Mouse (Mus musculus) MEL (cell line): Measurements from ENCODE around the gene Grap. TPM values are rescaled to one million over a fixed set of nuclear protein-coding genes. Genes with fewer than 3 reads are reported as not detected.

ENCODE experiments used
- DNase-seq: peaks from one replicate; pipeline ENCODE4 v3.0.0; 2011; ENCODE audit warnings: low read depth, low spot score
- H3K27ac ChIP-seq: 2 replicates; pipeline ENCODE4 v1.5.1; 2012; ENCODE audit warnings: low read depth, mild to moderate bottlenecking, control low read depth, low read length, moderate library complexity; ENCODE audit not compliant: control insufficient read depth
- H3K27me3 ChIP-seq, 2 experiments: fragments of 150-350 bp in 1 of 2; sonication (generic) in 1 of 2; 2 replicates each; pipeline ENCODE4 v1.6.1; 2012; ENCODE audit warnings: low read length in 2 of 2, mild to moderate bottlenecking in 2 of 2, improper control_type of control experiment in 1 of 2, moderate library complexity in 1 of 2; ENCODE audit not compliant: insufficient read depth in 2 of 2, control insufficient read depth in 1 of 2
- H3K36me3 ChIP-seq, 2 experiments: 2 replicates each; pipeline ENCODE4 v1.6.1; 2012 to 2014; ENCODE audit warnings: low read length in 2 of 2, improper control_type of control experiment in 1 of 2, inconsistent platforms in 1 of 2, mild to moderate bottlenecking in 1 of 2; ENCODE audit not compliant: insufficient read depth in 2 of 2, control insufficient read depth in 1 of 2
- H3K4me1 ChIP-seq, 2 experiments: fragments of 150-350 bp in 1 of 2; sonication (generic) in 1 of 2; 2 replicates each; pipeline ENCODE4 v1.6.1; 2012; ENCODE audit warnings: low read length in 2 of 2, improper control_type of control experiment in 1 of 2, mild to moderate bottlenecking in 1 of 2; ENCODE audit not compliant: insufficient read depth in 2 of 2, control insufficient read depth in 1 of 2
- H3K4me3 ChIP-seq, 2 experiments: fragments of 150-350 bp in 1 of 2; sonication (generic) in 1 of 2; 2 replicates each; pipeline ENCODE4 v1.5.1; 2012; ENCODE audit warnings: low read depth in 2 of 2, low read length in 2 of 2, mild to moderate bottlenecking in 2 of 2, moderate library complexity in 2 of 2, control low read depth in 1 of 2, improper control_type of control experiment in 1 of 2; ENCODE audit not compliant: control insufficient read depth in 1 of 2, insufficient read depth in 1 of 2
- H3K79me2 ChIP-seq: 2 replicates; pipeline ENCODE4 v1.6.1; 2012; ENCODE audit warnings: mild to moderate bottlenecking, low read length, moderate library complexity; ENCODE audit not compliant: control insufficient read depth, poor library complexity, insufficient read depth
- H3K9ac ChIP-seq: 2 replicates; pipeline ENCODE4 v1.6.1; 2012; ENCODE audit warnings: low read depth, mild to moderate bottlenecking, control low read depth, low read length, moderate library complexity; ENCODE audit not compliant: control insufficient read depth, poor library complexity, severe bottlenecking
- H3K9me3 ChIP-seq: fragments of 150-350 bp; sonication (generic); replicated peaks from 2 replicates; pipeline ENCODE4 v1.6.1; 2012; ENCODE audit warnings: mild to moderate bottlenecking, low read length, improper control_type of control experiment, moderate library complexity; ENCODE audit not compliant: insufficient read depth
- BHLHE40 ChIP-seq: IDR thresholded peaks from 2 replicates; pipeline ENCODE4 v1.6.1; 2012; ENCODE audit warnings: low read depth, mild to moderate bottlenecking, inconsistent platforms, low read length, improper control_type of control experiment, borderline replicate concordance
- CHD1 ChIP-seq: IDR thresholded peaks from 2 replicates; pipeline ENCODE4 v1.6.1; 2012; ENCODE audit warnings: low read depth, mild to moderate bottlenecking, inconsistent platforms, low read length, improper control_type of control experiment
- CTCF ChIP-seq, 3 experiments: IDR thresholded peaks in 2 of 3; conservative IDR thresholded peaks in 1 of 3; 2 replicates each; pipeline ENCODE4 v1.5.1; 2011 to 2012; ENCODE audit warnings: low read length in 3 of 3, low read depth in 2 of 3, mild to moderate bottlenecking in 2 of 3, improper control_type of control experiment in 1 of 3, inconsistent platforms in 1 of 3, mixed read lengths in 1 of 3, moderate library complexity in 1 of 3; ENCODE audit not compliant: control insufficient read depth in 1 of 3, insufficient read depth in 1 of 3, poor library complexity in 1 of 3, severe bottlenecking in 1 of 3
- ELF1 ChIP-seq: IDR thresholded peaks from 2 replicates; pipeline ENCODE4 v1.6.1; 2014; ENCODE audit warnings: low read depth, mild to moderate bottlenecking, inconsistent platforms, low read length, improper control_type of control experiment, moderate library complexity
- EP300 ChIP-seq, 2 experiments: IDR thresholded peaks; 2 replicates each; pipeline ENCODE4 v1.6.1; 2011; ENCODE audit warnings: improper control_type of control experiment in 2 of 2, low read length in 2 of 2, low read depth in 1 of 2, mild to moderate bottlenecking in 1 of 2
- HCFC1 ChIP-seq: IDR thresholded peaks from 2 replicates; pipeline ENCODE4 v1.6.1; 2012; ENCODE audit warnings: low read depth, mild to moderate bottlenecking, inconsistent platforms, low read length, improper control_type of control experiment, moderate library complexity
- KAT2A ChIP-seq: conservative IDR thresholded peaks from 2 replicates; pipeline ENCODE4 v1.6.1; 2012; ENCODE audit warnings: low read depth, low read length, improper control_type of control experiment, inconsistent platforms
- MEF2A ChIP-seq: IDR thresholded peaks from 2 replicates; pipeline ENCODE4 v1.6.1; 2014; ENCODE audit warnings: low read depth, mild to moderate bottlenecking, inconsistent platforms, low read length, improper control_type of control experiment; ENCODE audit not compliant: poor library complexity, insufficient replicate concordance, severe bottlenecking; ENCODE audit errors: extremely low read depth
- MXI1 ChIP-seq: IDR thresholded peaks from 2 replicates; pipeline ENCODE4 v1.6.1; 2011; ENCODE audit warnings: mild to moderate bottlenecking, low read depth, low read length, improper control_type of control experiment
- MYB ChIP-seq: IDR thresholded peaks from 2 replicates; pipeline ENCODE4 v1.6.1; 2011; ENCODE audit warnings: mild to moderate bottlenecking, low read depth, low read length, improper control_type of control experiment
- MYC ChIP-seq: IDR thresholded peaks from 2 replicates; pipeline ENCODE4 v1.6.1; 2011; ENCODE audit warnings: low read depth, mild to moderate bottlenecking, low read length, improper control_type of control experiment, moderate library complexity
- NELFE ChIP-seq: IDR thresholded peaks from 2 replicates; pipeline ENCODE4 v1.6.1; 2011; ENCODE audit warnings: low read depth, low read length, improper control_type of control experiment
- NRF1 ChIP-seq: IDR thresholded peaks from 2 replicates; pipeline ENCODE4 v1.6.1; 2014; ENCODE audit warnings: low read depth, mild to moderate bottlenecking, inconsistent platforms, low read length, improper control_type of control experiment, moderate library complexity; ENCODE audit not compliant: poor library complexity, insufficient read depth, severe bottlenecking
- POLR2A ChIP-seq, 2 experiments: IDR thresholded peaks; 2 replicates each; pipeline ENCODE4 v1.6.1; 2011 to 2012; ENCODE audit warnings: low read length in 2 of 2, mild to moderate bottlenecking in 2 of 2, control low read depth in 1 of 2, improper control_type of control experiment in 1 of 2, low read depth in 1 of 2, moderate library complexity in 1 of 2; ENCODE audit not compliant: control insufficient read depth in 1 of 2, insufficient read depth in 1 of 2, poor library complexity in 1 of 2
- RAD21 ChIP-seq: IDR thresholded peaks from 2 replicates; pipeline ENCODE4 v1.6.1; 2011; ENCODE audit warnings: mild to moderate bottlenecking, low read depth, low read length, improper control_type of control experiment
- SIN3A ChIP-seq: IDR thresholded peaks from 2 replicates; pipeline ENCODE4 v1.6.1; 2012; ENCODE audit warnings: low read length, improper control_type of control experiment, inconsistent platforms
- SMC3 ChIP-seq: IDR thresholded peaks from 2 replicates; pipeline ENCODE4 v1.6.1; 2011; ENCODE audit warnings: low read depth, low read length, improper control_type of control experiment
- TAL1 ChIP-seq: IDR thresholded peaks from 2 replicates; pipeline ENCODE4 v1.6.1; 2012; ENCODE audit warnings: mild to moderate bottlenecking, inconsistent platforms, low read length, moderate library complexity, mixed read lengths
- TCF12 ChIP-seq: IDR thresholded peaks from 2 replicates; pipeline ENCODE4 v1.6.1; 2014; ENCODE audit warnings: low read depth, mild to moderate bottlenecking, inconsistent platforms, low read length, improper control_type of control experiment, moderate library complexity
- USF1 ChIP-seq: IDR thresholded peaks from 2 replicates; pipeline ENCODE4 v1.6.1; 2014; ENCODE audit warnings: low read depth, mild to moderate bottlenecking, inconsistent platforms, low read length, improper control_type of control experiment, moderate library complexity
- ZKSCAN1 ChIP-seq: IDR thresholded peaks from 2 replicates; pipeline ENCODE4 v1.6.1; 2012; ENCODE audit warnings: low read depth, mild to moderate bottlenecking, inconsistent platforms, low read length, improper control_type of control experiment, moderate library complexity
- ZMIZ1 ChIP-seq: IDR thresholded peaks from 2 replicates; pipeline ENCODE4 v1.6.1; 2012; ENCODE audit warnings: low read depth, mild to moderate bottlenecking, inconsistent platforms, low read length, improper control_type of control experiment, moderate library complexity
- ZNF384 ChIP-seq: IDR thresholded peaks from 2 replicates; pipeline ENCODE4 v1.6.1; 2012; ENCODE audit warnings: low read depth, mild to moderate bottlenecking, inconsistent platforms, low read length, improper control_type of control experiment
- polyA plus RNA-seq, 2 experiments: library from polyadenylated mRNA; stranded (reverse) in 1 of 2; unstranded in 1 of 2; fragments of >175 nt in 1 of 2; fragments of >200 nt in 1 of 2; gene quantifications; 2 replicates each; pipeline versions ENCODE4 v1.2.1 to v1.2.4; 2012; ENCODE audit warnings: low replicate concordance in 2 of 2, low read depth in 1 of 2; ENCODE audit not compliant: insufficient read length in 2 of 2, insufficient read depth in 1 of 2, missing spikeins in 1 of 2
- total RNA-seq: library from RNA; depleted of rRNA; stranded (reverse); fragments of 300-350 nt; gene quantifications from 2 replicates; pipeline ENCODE4 v1.2.3, GENCODE M21; 2012

Gene Grap
- total and polyA plus RNA-seq, 3 experiments = 1.8 to 2.3 TPM; not detected in 1

DNA sequence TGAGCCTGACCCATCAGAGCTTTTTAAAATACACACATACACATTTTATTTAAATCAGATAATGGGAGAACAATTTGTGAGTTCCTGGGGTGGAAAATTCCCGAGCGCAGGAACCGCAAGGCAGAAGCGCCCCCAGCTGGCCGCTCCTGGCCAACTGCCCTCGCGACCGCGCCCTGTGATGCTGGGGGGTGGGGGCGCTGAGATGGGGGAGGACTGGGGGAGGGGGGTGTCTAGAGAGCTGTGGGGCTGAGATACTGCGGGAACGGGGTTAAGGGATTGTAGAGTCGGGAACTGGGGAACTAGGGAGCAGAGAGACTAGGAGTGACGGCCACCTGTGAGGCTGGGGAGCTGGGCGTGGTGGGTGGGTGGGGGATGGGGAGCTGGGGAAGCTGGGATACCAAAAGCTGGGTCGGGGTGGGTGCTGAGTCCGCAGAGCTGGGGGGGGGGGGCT, 33.2 kb upstream of the Grap start (continued):
- TF ChIP-seq BHLHE40 = no peak
- TF ChIP-seq ELF1 = no peak
- TF ChIP-seq SIN3A = no peak

DNA sequence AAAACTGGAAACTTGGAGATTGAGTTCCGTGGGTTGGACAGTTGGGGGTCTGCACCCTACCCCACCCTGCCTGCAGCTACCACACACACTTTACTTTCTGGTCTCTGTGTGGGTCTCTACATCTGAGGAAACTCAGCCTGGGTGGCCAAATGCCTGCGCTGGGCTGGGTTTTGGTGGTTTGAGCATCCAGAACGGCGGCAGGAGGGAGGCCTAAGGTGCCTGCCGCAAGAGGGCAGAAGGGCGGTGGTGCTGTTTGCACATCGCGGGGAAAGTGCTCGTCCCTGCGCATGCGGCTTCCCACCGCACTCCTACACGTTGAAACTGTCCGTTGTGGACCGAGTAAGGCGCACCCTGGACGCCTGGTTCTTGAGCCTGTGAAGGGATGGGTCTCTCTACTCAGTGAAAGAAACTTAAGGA, 32.8 kb upstream of the Grap start:
- no peak overlapping the region; the same call in 1 of the 2 replicates for H3K27ac ChIP-seq
- no peaks in the 10 kb centered on the region; a peak in 1 of 4 replicates for H3K27me3 ChIP-seq
- peak; percentile 79 for DNase-seq
- H3K4me3 ChIP-seq = peak overlapping the region; percentile 44 to 47
- no peak for TF ChIP-seq USF1
- peak; percentile 52 for TF ChIP-seq SMC3
- no peak for TF ChIP-seq TCF12
- TF ChIP-seq BHLHE40 = no peak
- no peak for TF ChIP-seq EP300 (IDR thresholded peaks at IDR 0.05; ENCODE audit: low read depth in 1 of 2, low read length in 2 of 2)
- peak in 1 of 2 experiments; percentile 59; a peak in 2 of 4 replicates for TF ChIP-seq POLR2A (IDR thresholded peaks at IDR 0.05; ENCODE audit: control insufficient read depth in 1 of 2, insufficient read depth in 1 of 2, low read depth in 1 of 2, low read length in 2 of 2, poor library complexity in 1 of 2)
- peak; percentile 77 for TF ChIP-seq NRF1
- TF ChIP-seq KAT2A = no peak
- TF ChIP-seq ELF1 = no peak
- peak; percentile 7 for TF ChIP-seq RAD21
- no peak for TF ChIP-seq TAL1
- TF ChIP-seq CTCF (IDR thresholded peaks at IDR 0.05 in 2 of 3, conservative IDR thresholded peaks at IDR 0.05 in 1 of 3; ENCODE audit: control insufficient read depth in 1 of 3, insufficient read depth in 1 of 3, low read depth in 2 of 3, low read length in 3 of 3, poor library complexity in 1 of 3, severe bottlenecking in 1 of 3) = peak; percentile 48 to 78 (median 76)
- TF ChIP-seq MYC = no peak
- peak; percentile 38; the same call in 1 of the 2 replicates for TF ChIP-seq MXI1
- TF ChIP-seq MEF2A = no peak
- no peak for TF ChIP-seq ZKSCAN1
- TF ChIP-seq SIN3A = no peak
- peak; percentile 57; the same call in 1 of the 2 replicates for TF ChIP-seq ZMIZ1
- 0 out of 2 replicates have a peak, but pooled peaks have one; percentile 32 for TF ChIP-seq MYB
- no peak for TF ChIP-seq HCFC1
- no peak for TF ChIP-seq CHD1
- no peak for TF ChIP-seq ZNF384
- TF ChIP-seq NELFE = 0 out of 2 replicates have a peak, but pooled peaks have one; percentile 42
- TF ChIP-seq, all 39 proteins: peak for 9
- H3K36me3 ChIP-seq = no peaks in the 10 kb centered on the region
- H3K9ac ChIP-seq = peak overlapping the region; percentile 64
- H3K9me3 ChIP-seq = no peaks in the 10 kb centered on the region
- H3K79me2 ChIP-seq = no peaks in the 10 kb centered on the region
- no peaks in the 10 kb centered on the region for H3K4me1 ChIP-seq
